Comparison of ENCODE assay signal across 9 mouse cellular contexts in the genomic region with DNA sequence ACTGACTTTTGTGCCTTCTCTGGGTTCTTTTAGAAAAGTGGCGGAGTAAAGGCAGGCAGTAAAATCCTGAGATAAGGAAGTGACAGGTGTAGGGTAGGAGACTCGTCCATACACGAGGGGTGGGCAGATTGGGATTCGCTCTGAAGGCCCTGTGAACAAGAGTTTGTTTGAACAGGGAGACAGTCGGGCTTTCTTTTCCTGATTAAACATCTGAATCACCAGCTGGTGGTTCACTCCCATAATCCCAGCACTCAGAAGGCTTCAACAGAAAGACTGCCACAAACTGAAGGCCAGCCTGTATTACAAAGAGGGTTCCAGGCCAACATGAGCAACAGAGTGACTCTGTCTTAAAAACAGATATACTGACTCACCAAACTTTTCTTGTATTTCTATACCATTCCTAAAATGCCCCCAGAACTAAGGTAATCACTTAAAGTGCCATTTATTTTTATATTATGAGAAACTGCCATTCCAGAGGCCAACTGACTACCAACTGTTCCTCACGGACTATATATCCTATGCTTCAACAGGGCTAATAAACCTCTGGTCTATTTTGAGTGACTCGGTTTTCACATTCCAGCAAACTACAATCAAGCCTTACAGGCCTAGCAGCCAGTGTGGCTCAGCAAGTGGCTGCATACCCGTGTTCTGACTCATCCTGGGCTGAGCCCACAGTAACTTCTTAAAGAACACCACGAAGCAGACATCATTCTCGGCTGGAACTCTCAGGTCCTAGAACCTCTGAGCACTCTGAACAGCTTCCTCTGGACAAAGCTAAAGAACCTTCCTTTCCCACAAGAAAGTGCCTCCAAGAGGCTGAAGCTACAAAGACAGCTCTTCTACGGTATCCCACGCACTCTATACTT. TPM values are rescaled to one million over a fixed set of nuclear protein-coding genes. Genes with fewer than 3 reads are reported as not detected.
DNase-seq lines count a peak whose midpoint lies in the region; ATAC-seq and TF ChIP-seq lines count a peak whose summit lies in the region.
"Had no signal": no experiment of that assay in that cellular context is flagged by ENCODE, and none has a peak within 500 bp of the region (broad histone marks: within the 10 kb centered on the region; RNA-seq: fewer than 3 reads in every experiment).

No protein-coding gene starts in this region.

- H3K4me3 ChIP-seq in left cerebral cortex, adult 2 months: no peak overlapping the region
- no peak overlapping the region for H3K4me3 ChIP-seq in embryonic facial prominence, embryonic 14.5 days (ENCODE audit: low read depth, low read length)
- H3K4me3 ChIP-seq in stomach, embryonic 14.5 days (ENCODE audit: low read depth, low read length): no peak overlapping the region
- H3K4me3 ChIP-seq in forebrain, embryonic 13.5 days: no peak overlapping the region
- H3K4me3 ChIP-seq in hindbrain, embryonic 12.5 days: no peak overlapping the region

- ATAC-seq in embryonic facial prominence, embryonic 14.5 days (ENCODE audit: low read depth): peak; percentile 72; the same call in 1 of the 2 replicates
- no peak for ATAC-seq in stomach, embryonic 14.5 days (ENCODE audit: insufficient number of reproducible peaks, insufficient read depth, low FRiP score, low read depth)
- ATAC-seq in forebrain, embryonic 13.5 days: no peak
- no peak for ATAC-seq in hindbrain, embryonic 12.5 days (ENCODE audit: low FRiP score)

- 58% methylated on average over 12 of the region's 12 CpGs for WGBS in embryonic facial prominence, embryonic 14.5 days
- WGBS in stomach, embryonic 14.5 days: 54% methylated on average over 12 of the region's 12 CpGs
- WGBS in forebrain, embryonic 13.5 days: 88% methylated on average over 12 of the region's 12 CpGs
- 80% methylated on average over 12 of the region's 12 CpGs for WGBS in hindbrain, embryonic 12.5 days

- H3K9me3 ChIP-seq in embryonic facial prominence, embryonic 14.5 days (ENCODE audit: control insufficient read depth, low read length): no peaks in the 10 kb centered on the region
- no peaks in the 10 kb centered on the region for H3K9me3 ChIP-seq in stomach, embryonic 14.5 days (ENCODE audit: control insufficient read depth, low read depth, low read length)
- H3K9me3 ChIP-seq in forebrain, embryonic 13.5 days (replicated peaks): no peaks in the 10 kb centered on the region
- no peaks in the 10 kb centered on the region for H3K9me3 ChIP-seq in hindbrain, embryonic 12.5 days (replicated peaks)

- intact Hi-C loops in left cerebral cortex, adult 2 months (cut with DNase I): no loop called here
- intact Hi-C loops in left cerebral cortex, postnatal 10 days (cut with DNase I): no loop called here
- intact Hi-C loops in heart, postnatal 36 days (cut with DNase I): no loop called here

- H3K9ac ChIP-seq in embryonic facial prominence, embryonic 14.5 days (ENCODE audit: low read depth, low read length): no peak overlapping the region
- H3K9ac ChIP-seq in stomach, embryonic 14.5 days (replicated peaks; ENCODE audit: low read depth, low read length): no peak overlapping the region
- H3K9ac ChIP-seq in forebrain, embryonic 13.5 days: no peak overlapping the region
- H3K9ac ChIP-seq in hindbrain, embryonic 12.5 days: no peak overlapping the region

- peaks cover 11% of the 10 kb centered on the region for H3K36me3 ChIP-seq in embryonic facial prominence, embryonic 14.5 days (ENCODE audit: control insufficient read depth, insufficient read depth, low read length)
- H3K36me3 ChIP-seq in stomach, embryonic 14.5 days (ENCODE audit: control insufficient read depth, insufficient read depth, low read length): no peaks in the 10 kb centered on the region; the same call in 1 of the 2 replicates
- H3K36me3 ChIP-seq in forebrain, embryonic 13.5 days (ENCODE audit: poor library complexity, severe bottlenecking): peaks cover 3% of the 10 kb centered on the region; the same call in 1 of the 2 replicates
- peaks cover 12% of the 10 kb centered on the region; the same call in 1 of the 2 replicates for H3K36me3 ChIP-seq in hindbrain, embryonic 12.5 days

- TF ChIP-seq CTCF in left cerebral cortex, adult 2 months (IDR thresholded peaks at IDR 0.05): no peak

- H3K4me1 ChIP-seq in embryonic facial prominence, embryonic 14.5 days (ENCODE audit: control insufficient read depth, insufficient read depth, low read length): peaks cover 2% of the 10 kb centered on the region; the same call in 1 of the 2 replicates
- H3K4me1 ChIP-seq in stomach, embryonic 14.5 days (ENCODE audit: control insufficient read depth, insufficient read depth, low read length): 0 out of 2 replicates have a peak, but pooled peaks cover 3% of the 10 kb centered on the region
- H3K4me1 ChIP-seq in forebrain, embryonic 13.5 days: peaks cover 9% of the 10 kb centered on the region
- H3K4me1 ChIP-seq in hindbrain, embryonic 12.5 days: no peaks in the 10 kb centered on the region

- no peak for DNase-seq in left cerebral cortex, adult 2 months (ENCODE audit: extremely low spot score in 1 of 2, low spot score in 2 of 2)
- DNase-seq in left cerebral cortex, postnatal 10 days (ENCODE audit: extremely low spot score in 1 of 2, low spot score in 2 of 2): no peak
- peak; percentile 68 for DNase-seq in embryonic facial prominence, embryonic 14.5 days (ENCODE audit: low spot score)
- peak; percentile 39 to 45 for DNase-seq in heart, postnatal 36 days
- no peak for DNase-seq in cerebellum, postnatal 36 days

- peak overlapping the region; percentile 37; the same call in 1 of the 2 replicates for H3K27ac ChIP-seq in left cerebral cortex, adult 2 months
- H3K27ac ChIP-seq in embryonic facial prominence, embryonic 14.5 days (replicated peaks; ENCODE audit: low read depth, low read length): peak overlapping the region; percentile 66
- peak overlapping the region; percentile 58; the same call in 1 of the 2 replicates for H3K27ac ChIP-seq in stomach, embryonic 14.5 days (ENCODE audit: low read length)
- H3K27ac ChIP-seq in forebrain, embryonic 13.5 days: no peak overlapping the region
- no peak overlapping the region for H3K27ac ChIP-seq in hindbrain, embryonic 12.5 days

- no peak overlapping the region for H3K4me2 ChIP-seq in embryonic facial prominence, embryonic 14.5 days (ENCODE audit: low read depth, low read length)
- H3K4me2 ChIP-seq in stomach, embryonic 14.5 days (replicated peaks; ENCODE audit: low read depth, low read length): no peak overlapping the region
- no peak overlapping the region for H3K4me2 ChIP-seq in forebrain, embryonic 13.5 days
- no peak overlapping the region for H3K4me2 ChIP-seq in hindbrain, embryonic 12.5 days (replicated peaks)

- no peaks in the 10 kb centered on the region for H3K27me3 ChIP-seq in embryonic facial prominence, embryonic 14.5 days (replicated peaks; ENCODE audit: control insufficient read depth, insufficient read depth, low read length)
- H3K27me3 ChIP-seq in stomach, embryonic 14.5 days (ENCODE audit: control insufficient read depth, insufficient read depth, low read length): no peaks in the 10 kb centered on the region
- H3K27me3 ChIP-seq in forebrain, embryonic 13.5 days: no peaks in the 10 kb centered on the region
- no peaks in the 10 kb centered on the region for H3K27me3 ChIP-seq in hindbrain, embryonic 12.5 days

RNA-seq across cellular contexts. Expression of gene Fyttd1, which starts 18.3 kb away (rescaled TPM):
- 100 to 1,000 TPM; 112 to 119 TPM for total RNA-seq in left cerebral cortex, adult 2 months (2021)
- total RNA-seq in left cerebral cortex, postnatal 10 days (2021): 100 to 1,000 TPM; 138 to 145 TPM
- polyA plus RNA-seq in embryonic facial prominence, embryonic 14.5 days (2014; fragmentation: Nextera tagmentation; extraction: Ambion mirVana): 136 and 141 TPM in 2 replicates
- 100 to 1,000 TPM in 1 of 2 experiments, 10 to 100 TPM in 1; 98.9 to 101 TPM for total RNA-seq in heart, postnatal 36 days (2021)
- polyA plus RNA-seq in stomach, embryonic 14.5 days (2014; fragmentation: Nextera tagmentation; extraction: Ambion mirVana): 132 and 137 TPM in 2 replicates
- 103 and 119 TPM in 2 replicates for polyA plus RNA-seq in forebrain, embryonic 13.5 days (2015; fragmentation: Nextera tagmentation; extraction: Ambion mirVana)
- 121 and 133 TPM in 2 replicates for polyA plus RNA-seq in hindbrain, embryonic 12.5 days (2016; fragmentation: Nextera tagmentation; extraction: Ambion mirVana)

RNA-seq across cellular contexts. Expression of gene Rubcn, which starts 18.6 kb away (rescaled TPM):
- total RNA-seq in left cerebral cortex, adult 2 months (2021): 10 to 100 TPM; 69.8 to 73.7 TPM
- total RNA-seq in left cerebral cortex, postnatal 10 days (2021): 10 to 100 TPM; 59.9 to 60.6 TPM
- 19.6 and 20.3 TPM in 2 replicates for polyA plus RNA-seq in embryonic facial prominence, embryonic 14.5 days (2014; fragmentation: Nextera tagmentation; extraction: Ambion mirVana)
- total RNA-seq in heart, postnatal 36 days (2021): 10 to 100 TPM; 35.1 to 35.9 TPM
- polyA plus RNA-seq in stomach, embryonic 14.5 days (2014; fragmentation: Nextera tagmentation; extraction: Ambion mirVana): 17.8 and 18.8 TPM in 2 replicates
- polyA plus RNA-seq in forebrain, embryonic 13.5 days (2015; fragmentation: Nextera tagmentation; extraction: Ambion mirVana): 22.3 and 25.0 TPM in 2 replicates
- polyA plus RNA-seq in hindbrain, embryonic 12.5 days (2016; fragmentation: Nextera tagmentation; extraction: Ambion mirVana): 27.8 and 30.1 TPM in 2 replicates

RNA-seq across cellular contexts. Expression of gene Smbd1, which starts 48.7 kb away (rescaled TPM):
- not detected for total RNA-seq in left cerebral cortex, adult 2 months (2021)
- total RNA-seq in left cerebral cortex, postnatal 10 days (2021): not detected
- polyA plus RNA-seq in embryonic facial prominence, embryonic 14.5 days (2014; fragmentation: Nextera tagmentation; extraction: Ambion mirVana): not detected in 2 replicates
- not detected for total RNA-seq in heart, postnatal 36 days (2021)
- polyA plus RNA-seq in stomach, embryonic 14.5 days (2014; fragmentation: Nextera tagmentation; extraction: Ambion mirVana): not detected in 2 replicates
- not detected in 2 replicates for polyA plus RNA-seq in forebrain, embryonic 13.5 days (2015; fragmentation: Nextera tagmentation; extraction: Ambion mirVana)
- polyA plus RNA-seq in hindbrain, embryonic 12.5 days (2016; fragmentation: Nextera tagmentation; extraction: Ambion mirVana): not detected in 2 replicates
- polyA plus RNA-seq: neural tube, embryonic 11.5 days had no signal

RNA-seq across cellular contexts. Expression of gene Lrch3, which starts 54.9 kb away (rescaled TPM):
- total RNA-seq in left cerebral cortex, adult 2 months (2021): 10 to 100 TPM; 37.7 to 39.3 TPM
- 10 to 100 TPM; 28.9 to 32.4 TPM for total RNA-seq in left cerebral cortex, postnatal 10 days (2021)
- polyA plus RNA-seq in embryonic facial prominence, embryonic 14.5 days (2014; fragmentation: Nextera tagmentation; extraction: Ambion mirVana): 23.5 and 25.3 TPM in 2 replicates
- 10 to 100 TPM; 24.6 to 25.4 TPM for total RNA-seq in heart, postnatal 36 days (2021)
- 31.1 and 34.1 TPM in 2 replicates for polyA plus RNA-seq in stomach, embryonic 14.5 days (2014; fragmentation: Nextera tagmentation; extraction: Ambion mirVana)
- polyA plus RNA-seq in forebrain, embryonic 13.5 days (2015; fragmentation: Nextera tagmentation; extraction: Ambion mirVana): 36.7 and 39.9 TPM in 2 replicates
- polyA plus RNA-seq in hindbrain, embryonic 12.5 days (2016; fragmentation: Nextera tagmentation; extraction: Ambion mirVana): 50.3 and 53.3 TPM in 2 replicates

Comparison
In these comparisons a context has a peak if more than half of its experiments do, and no peak if none do; other contexts are left out.
1. DNase-seq: peak in embryonic facial prominence, embryonic 14.5 days (single experiment) and heart, postnatal 36 days (2 of 2); none in left cerebral cortex, adult 2 months (0 of 2), left cerebral cortex, postnatal 10 days (0 of 2) and cerebellum, postnatal 36 days (0 of 2).
2. H3K27ac ChIP-seq: peak in left cerebral cortex, adult 2 months (single experiment), embryonic facial prominence, embryonic 14.5 days (single experiment) and stomach, embryonic 14.5 days (single experiment); none in forebrain, embryonic 13.5 days (single experiment) and hindbrain, embryonic 12.5 days (single experiment).